Mouse (Mus musculus) brain, embryonic 14.5 days (tissue): ENCODE results near the gene Teddm1b. TPM values are rescaled to one million over a fixed set of nuclear protein-coding genes. Genes with fewer than 3 reads are reported as not detected.

Source experiments
- DNase-seq: peaks from one replicate; pipeline ENCODE4 v3.0.0-alpha.2; 2011; ENCODE audit warnings: low read depth
- CTCF ChIP-seq: fragments of 200-500 bp; IDR thresholded peaks from 2 replicates; pipeline ENCODE4 v1.5.1; 2012; ENCODE audit warnings: inconsistent platforms, mild to moderate bottlenecking, moderate library complexity, borderline replicate concordance; ENCODE audit not compliant: insufficient read depth, insufficient read length; ENCODE audit errors: extremely low read depth
- POLR2A ChIP-seq: fragments of 200-500 bp; IDR thresholded peaks from 2 replicates; pipeline ENCODE4 v1.6.1; 2012; ENCODE audit warnings: mild to moderate bottlenecking, inconsistent platforms, borderline replicate concordance; ENCODE audit not compliant: poor library complexity, insufficient read depth, insufficient read length, severe bottlenecking; ENCODE audit errors: extremely low read depth
- polyA plus RNA-seq: library from polyadenylated mRNA; depleted of rRNA; stranded (reverse); fragments of >200 nt; gene quantifications from 2 replicates; pipeline ENCODE4 v1.2.3, GENCODE M21; 2012; rRNA removed

The Teddm1b gene
- polyA plus RNA-seq, 1 experiment: not detected

DNA sequence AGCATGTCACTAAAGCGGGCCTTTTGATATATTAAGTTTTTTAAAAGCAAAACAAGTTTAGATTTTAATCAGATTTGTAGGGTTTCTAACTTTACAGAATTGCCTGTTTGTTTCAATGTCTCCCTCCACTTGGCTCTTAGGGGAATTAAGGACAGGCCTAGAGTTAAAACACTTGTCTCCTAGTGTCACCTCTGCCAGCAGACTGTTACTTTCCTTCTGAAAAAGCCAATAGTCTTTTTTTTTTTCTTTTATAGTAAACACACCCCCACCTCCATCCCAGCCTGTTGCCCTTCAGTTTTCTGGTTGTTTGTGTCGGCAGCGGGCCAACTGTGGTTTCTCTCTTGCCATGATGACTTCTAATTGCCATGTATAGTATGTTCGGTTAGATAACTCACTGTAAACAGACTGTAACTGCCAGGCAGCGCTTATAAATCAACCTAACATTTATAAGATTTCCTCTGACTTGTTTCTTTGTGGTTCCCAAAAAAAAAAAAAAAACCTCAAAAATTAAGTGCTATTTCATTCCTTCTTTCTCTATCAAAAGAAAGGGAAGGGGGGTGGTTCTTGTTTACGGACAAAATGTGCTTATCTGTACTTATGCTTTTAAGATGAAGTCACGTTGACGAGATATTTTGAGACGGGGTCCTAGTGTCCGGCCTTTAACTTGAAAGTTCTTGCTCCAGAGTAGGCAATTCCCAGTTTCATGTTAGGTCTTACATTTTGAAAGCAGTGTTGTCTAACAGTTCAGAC lies 35.2 kb downstream of the Teddm1b start:
- TF ChIP-seq POLR2A (no peak), CTCF (no peak)
- DNase-seq: no peak

DNA sequence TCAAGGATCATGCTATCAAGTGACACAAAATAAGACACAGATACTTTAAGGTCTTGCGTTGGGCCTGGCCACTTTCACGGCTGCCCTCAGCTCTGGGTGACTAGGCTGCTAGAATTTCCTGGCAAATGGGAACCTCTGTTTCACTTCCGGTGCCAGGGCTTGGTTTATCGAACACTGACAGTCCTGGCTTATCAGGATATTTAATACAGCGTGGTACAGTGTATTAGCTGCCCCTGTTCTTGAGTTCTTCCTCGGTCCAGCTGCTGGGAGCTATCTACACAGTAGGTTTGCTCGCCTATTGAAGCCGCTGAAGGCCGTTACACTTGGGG lies 35.8 kb downstream of the Teddm1b start:
- TF ChIP-seq POLR2A: no peak
- DNase-seq: no peak

DNA sequence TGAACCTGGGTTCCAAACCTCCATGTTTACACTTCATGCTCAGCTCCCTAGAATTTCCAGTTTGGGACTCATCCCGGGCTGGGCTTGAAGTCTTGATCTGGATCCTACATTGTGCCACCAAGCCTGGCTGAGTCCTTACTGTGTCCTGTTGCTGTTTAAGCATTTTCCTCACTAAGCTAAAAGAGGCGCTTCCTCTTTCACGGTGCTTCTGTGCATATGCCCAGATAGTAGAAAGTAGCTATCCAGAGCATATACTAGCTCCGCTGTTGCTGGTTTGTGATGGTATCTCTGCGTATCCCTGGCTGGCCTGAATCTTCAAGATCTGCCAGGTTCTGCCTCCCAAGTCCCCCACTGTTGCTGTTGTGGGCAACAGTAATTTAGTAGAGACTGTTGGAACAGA lies 36.3 kb downstream of the Teddm1b start:
- DNase-seq: no peak
- TF ChIP-seq POLR2A (no peak), CTCF (no peak)

DNA sequence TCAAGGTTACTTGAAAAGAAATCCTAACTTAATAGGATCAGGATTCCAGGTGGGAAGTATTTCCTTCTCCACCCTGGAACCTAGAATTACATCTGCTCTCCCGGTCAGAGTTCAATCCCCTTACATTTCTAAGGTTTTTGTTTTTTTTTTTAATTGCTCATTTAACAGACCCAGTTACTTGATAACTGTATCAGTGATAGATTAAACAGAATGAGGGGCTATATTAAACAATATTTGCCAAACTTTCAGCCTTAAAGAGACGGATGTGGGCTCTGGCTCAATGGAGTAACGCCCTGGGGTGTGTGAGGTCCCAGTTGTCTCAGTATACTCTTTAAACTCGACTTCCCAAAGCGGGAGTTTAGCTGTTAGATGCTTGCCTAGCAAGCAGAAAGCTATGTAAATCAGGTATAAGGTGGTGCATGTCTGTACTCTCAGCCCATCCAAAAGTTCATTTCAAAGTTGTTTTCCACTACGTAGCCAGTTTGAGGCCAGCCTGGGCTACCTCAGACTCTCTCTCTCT lies 37.2 kb downstream of the Teddm1b start:
- no peak for DNase-seq
- TF ChIP-seq CTCF (no peak), POLR2A (no peak)

DNA sequence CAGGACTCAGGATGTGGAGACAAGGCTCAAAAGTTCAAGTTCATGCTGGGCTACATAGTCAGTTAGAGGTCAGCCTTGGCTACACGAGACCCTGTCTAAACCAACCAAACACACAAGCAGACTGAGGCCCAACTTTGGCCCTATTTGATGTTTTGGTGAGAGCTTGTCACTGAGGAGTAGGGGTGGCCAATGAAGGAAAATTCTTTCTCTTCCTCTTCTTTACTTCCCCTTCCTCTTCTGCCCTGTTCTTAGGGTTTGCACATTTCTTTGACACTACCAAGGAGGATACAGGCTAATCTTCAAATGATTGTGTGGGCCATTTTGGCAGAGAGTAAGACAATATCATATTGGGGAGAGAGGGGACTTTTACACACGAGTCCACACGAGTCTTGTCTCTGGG lies 39.7 kb downstream of the Teddm1b start:
- DNase-seq: no peak
- TF ChIP-seq POLR2A: no peak
- TF ChIP-seq CTCF: no peak

DNA sequence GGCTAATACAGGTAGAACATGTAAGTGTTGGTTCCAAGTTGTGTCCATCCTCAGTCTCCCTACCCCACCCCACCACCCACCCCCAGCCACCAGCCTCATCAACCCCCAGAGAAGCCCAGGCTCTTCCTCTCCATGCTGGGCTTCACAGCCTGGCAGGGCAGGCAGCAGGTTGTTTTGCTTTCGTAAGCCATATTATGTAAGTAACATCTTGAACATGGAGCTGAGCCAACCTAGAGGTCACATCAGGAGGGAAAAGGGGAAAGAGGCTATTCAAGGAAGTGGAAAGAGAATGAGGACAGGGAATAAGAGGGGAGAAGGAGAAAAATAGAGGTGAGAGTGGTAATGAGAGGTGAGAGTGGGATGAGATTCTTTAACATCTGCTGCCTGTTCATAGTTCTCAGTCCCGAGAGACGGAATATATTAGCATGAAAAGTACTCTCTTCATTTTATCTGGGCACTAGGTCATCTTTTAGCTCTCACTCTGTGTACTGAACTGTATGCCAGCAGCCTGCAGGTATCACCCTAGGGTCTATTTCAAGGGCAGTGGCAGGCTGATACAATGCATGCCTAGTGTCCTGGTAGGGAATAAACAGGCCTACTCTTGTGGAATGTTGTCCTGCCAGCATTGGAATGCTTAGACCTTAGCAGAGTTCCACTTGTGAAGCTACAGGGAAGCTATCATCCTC lies 44.5 kb downstream of the Teddm1b start:
- TF ChIP-seq CTCF (no peak), POLR2A (no peak)
- DNase-seq: peak; percentile 12

DNA sequence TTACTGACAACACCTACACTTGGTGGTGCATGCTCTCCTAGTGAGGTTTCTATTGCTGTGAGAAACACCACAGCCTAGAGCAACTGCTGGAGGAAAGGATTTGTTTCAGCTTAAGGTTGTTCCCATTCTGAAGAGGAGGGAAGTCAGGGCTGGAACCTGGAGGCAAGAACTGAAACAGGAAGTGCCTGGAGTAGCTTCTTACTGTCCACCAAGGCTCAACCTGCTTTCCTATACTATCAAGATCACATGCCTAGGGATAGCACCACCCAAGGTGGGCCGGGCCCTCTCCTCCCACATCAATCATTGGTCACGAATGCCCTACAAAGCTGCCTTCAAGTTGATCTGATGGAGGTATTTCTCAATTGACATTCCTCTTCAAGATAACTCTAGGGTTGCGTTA lies 47.5 kb downstream of the Teddm1b start:
- no peak for TF ChIP-seq CTCF
- no peak for TF ChIP-seq POLR2A
- DNase-seq: no peak

DNA sequence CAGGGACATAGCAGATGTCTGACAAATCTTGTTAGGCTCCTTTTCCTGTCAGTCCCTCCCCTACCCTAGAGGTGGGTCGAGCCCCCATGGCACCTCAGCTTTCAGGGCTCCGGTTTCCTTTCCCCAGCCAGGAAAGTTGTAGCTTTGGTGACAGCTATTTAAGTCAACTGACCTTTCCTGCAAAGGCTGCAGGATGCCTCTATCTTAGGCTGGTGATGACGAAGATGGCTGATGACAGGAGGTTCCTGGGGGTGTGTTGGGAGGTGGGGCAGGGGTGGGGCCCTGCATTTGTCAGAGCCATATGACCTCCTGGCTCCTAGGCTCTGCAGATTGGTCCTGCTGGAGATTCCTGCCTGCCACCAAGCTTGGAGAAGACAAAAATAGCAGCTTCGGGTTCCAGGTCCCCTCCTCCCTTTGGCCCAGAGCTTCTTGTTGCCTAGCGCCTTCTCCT lies 48.5 kb downstream of the Teddm1b start:
- TF ChIP-seq CTCF: no peak
- TF ChIP-seq POLR2A: no peak
- DNase-seq: no peak

DNA sequence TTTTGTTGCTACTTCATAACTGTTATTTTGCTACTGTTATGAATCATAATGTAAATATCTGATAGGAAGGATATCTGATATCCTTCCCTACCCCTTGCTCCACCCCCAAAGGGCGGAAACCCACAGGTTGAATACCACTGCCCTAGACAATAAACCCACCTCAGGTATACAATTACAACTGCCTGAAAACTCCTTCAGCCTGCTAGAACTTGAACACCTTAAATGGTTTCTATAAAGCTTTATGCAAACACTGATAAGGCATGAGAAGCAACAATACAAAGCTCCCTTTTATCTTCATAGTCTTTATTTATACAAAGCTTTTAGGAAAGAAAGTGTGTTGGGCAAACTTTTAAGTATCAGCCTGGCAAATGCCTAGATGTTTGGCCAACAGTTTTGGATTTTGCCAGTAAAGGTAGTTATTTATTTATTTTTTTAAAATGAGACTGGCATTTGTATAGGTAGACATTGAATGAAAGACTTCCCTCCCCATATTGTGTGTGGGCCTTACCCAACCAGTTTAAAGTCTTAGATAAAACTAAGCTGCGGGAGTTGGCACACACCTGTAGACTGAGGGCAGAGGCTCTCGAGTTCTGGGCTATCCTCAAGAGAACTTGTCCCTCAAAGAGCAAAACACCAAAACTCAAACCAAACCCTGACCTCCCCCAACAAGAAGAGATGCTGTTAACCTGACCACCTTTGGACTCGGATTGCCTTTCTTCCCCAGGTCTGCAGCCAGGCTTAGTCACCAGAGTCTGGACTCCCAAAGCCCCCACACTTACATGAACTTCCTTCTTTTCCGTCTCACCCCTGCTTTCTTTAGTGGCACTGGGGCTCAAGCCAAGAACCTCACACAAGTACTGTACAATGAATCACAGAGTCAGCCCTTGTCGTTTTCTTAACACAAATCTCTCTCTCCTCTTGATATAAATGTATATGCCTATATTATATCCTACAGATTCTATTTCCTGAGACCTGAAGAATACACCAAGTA lies 50.5 kb downstream of the Teddm1b start:
- TF ChIP-seq POLR2A: no peak
- no peak for TF ChIP-seq CTCF
- DNase-seq: no peak

Other genes starting within 250 kb of the Teddm1b start
- 31.1 and 46.2 TPM in 2 replicates for gene Rgs8, start 221.3 kb upstream of the Teddm1b start, polyA plus RNA-seq
- gene Rgs16, start 134.0 kb upstream of the Teddm1b start, polyA plus RNA-seq: 22.8 and 35.5 TPM in 2 replicates
- 59.5 and 78.4 TPM in 2 replicates for gene Rnasel, start 124.9 kb upstream of the Teddm1b start, polyA plus RNA-seq
- gene Rgsl1, start 30.2 kb upstream of the Teddm1b start, polyA plus RNA-seq: 0.24 and 0.44 TPM in 2 replicates
- gene Teddm1a, start 17.4 kb downstream of the Teddm1b start, polyA plus RNA-seq: not detected in 2 replicates
- gene Glul, start 25.6 kb downstream of the Teddm1b start, polyA plus RNA-seq: 151 and 226 TPM in 2 replicates
- 0.90 and 1.2 TPM in 2 replicates for gene Teddm2, start 25.9 kb downstream of the Teddm1b start, polyA plus RNA-seq